Mouse (Mus musculus) cerebellum, postnatal 14 days (tissue): ENCODE results near the gene Rnf145.

ENCODE experiments used
- DNase-seq, 2 experiments: peaks; one replicate each; pipeline ENCODE4 v3.0.0; 2021; ENCODE audit warnings: mixed read lengths in 2 of 2

The Rnf145 gene

DNA sequence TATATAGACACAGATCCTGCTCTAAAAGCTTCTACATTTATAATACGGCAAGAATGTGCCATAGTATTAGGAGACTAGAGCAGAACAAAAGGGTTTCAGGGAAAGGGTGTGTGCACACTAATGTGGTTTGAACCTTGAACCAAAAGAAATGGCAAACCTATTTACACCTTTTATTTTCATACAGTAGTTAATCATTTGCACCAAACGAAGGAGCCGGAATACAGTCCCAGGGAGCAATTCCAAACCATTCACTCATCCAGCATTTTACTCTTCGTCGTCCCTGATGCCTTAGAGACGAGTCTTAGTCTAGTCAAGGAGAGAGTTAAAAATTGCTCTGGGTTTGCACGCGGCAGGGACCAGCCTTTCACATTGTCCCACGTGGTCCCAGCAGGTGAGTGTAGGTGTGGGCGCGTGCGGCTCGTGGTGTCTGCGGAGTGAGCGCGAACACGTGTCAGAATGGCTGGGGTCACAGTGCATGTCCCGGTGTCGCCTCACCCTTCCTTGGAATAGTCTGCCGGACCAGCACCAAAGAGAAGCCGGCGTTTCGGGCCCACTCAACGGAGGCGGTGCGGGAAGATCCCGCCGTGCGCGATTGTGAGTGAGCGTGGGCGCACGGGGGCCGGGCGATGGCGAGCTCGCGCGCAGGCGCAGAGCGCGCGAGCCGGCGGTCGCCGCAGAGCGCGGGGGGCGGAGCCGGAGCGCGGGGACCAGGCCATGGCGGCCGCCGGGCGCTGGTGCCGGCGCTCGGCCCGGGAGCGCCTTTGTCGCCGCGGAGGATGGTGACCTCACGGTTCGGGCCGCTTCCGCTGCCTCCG, at the start of gene Rnf145:
TSS of gene Rnf145 (plus strand) at position 684 of the 815 bp plus-strand sequence.
- DNase-seq, result peak; percentile 80 to 88

DNA sequence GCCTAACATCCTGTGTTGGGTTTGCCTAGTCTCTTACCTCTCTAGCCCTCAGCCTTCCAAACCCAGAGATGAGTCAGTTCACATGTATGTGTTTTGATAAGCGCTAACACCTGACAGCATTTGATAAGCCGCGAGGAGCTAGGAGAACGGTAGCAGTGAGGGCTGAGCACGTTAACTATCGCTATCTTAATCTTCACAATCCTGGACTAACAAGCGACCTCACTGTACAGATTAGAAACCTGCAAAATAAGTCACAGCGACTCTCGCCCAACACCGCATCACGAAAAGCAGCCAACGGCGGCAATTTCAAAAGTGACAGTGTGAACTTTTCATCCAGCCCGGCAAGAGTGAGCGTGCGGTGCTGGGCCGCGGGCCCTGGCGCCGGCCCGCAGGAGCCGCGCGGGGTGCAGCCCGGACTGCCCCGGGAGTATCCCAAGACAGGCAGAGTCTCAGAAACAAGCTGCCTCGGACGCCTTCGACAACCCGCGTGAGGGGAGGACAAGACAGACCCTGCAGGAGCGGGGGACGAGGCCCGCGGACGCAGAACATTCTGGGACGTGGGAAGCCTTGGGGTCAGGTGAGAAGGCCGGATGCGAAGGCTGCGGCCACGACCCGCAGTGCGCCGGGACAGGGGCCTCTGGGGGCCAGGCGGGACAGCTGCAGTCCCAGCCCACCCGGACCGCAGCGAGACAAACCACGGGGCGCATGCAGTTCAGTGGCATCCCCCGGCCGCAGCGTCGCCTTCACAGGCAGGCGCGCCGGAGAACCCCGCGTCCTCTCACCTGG, 48.9 kb upstream of the Rnf145 start:
- no peak for DNase-seq

DNA sequence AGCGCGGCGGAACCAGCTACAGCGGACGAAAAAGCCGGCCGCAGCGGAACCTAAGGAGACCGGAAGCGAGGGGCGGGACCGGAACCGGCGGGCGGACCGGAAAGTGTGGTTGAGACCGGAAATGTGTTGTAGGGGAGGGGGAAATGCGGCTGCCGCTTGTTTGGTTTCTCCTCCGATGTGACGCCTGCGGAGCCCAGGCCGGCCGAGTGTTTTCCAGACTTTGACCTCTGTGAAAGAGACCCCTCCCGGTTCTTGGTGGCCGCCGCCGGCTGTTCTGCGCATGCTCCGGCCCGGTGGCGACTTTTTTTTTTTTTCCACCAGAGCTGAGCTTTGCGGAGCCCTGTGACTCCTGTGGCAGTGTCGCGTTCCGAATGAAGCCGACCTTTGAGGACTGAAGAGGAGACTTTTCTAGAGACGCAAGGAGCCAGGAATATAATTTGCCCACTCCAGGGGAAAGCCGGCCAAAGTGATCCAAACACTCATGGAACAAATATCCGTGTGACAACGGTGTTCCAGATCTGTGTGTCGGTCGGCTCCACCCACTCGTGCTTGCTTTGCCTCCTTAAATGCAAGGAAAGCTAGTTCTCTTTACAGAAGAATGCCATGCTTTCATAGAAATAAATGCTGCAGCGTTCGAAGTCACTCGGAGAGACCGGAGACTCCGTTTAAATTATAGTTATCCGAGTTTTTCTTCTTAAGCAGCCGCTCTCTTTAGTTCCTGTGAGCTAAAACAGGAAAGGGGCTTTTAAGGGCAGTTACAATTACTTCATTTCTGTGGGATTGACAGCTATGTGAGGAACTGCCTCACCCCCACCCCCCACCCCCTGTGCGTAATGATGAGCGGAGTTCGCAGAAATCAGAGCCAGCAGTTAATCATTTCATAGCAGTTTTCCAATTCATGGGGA, 48.1 kb upstream of the Rnf145 start, which contains the start of gene Ublcp1:
TSS of gene Ublcp1 (minus strand) at position 67 of the 905 bp plus-strand sequence.
- peak; percentile 95 to 97 for DNase-seq

DNA sequence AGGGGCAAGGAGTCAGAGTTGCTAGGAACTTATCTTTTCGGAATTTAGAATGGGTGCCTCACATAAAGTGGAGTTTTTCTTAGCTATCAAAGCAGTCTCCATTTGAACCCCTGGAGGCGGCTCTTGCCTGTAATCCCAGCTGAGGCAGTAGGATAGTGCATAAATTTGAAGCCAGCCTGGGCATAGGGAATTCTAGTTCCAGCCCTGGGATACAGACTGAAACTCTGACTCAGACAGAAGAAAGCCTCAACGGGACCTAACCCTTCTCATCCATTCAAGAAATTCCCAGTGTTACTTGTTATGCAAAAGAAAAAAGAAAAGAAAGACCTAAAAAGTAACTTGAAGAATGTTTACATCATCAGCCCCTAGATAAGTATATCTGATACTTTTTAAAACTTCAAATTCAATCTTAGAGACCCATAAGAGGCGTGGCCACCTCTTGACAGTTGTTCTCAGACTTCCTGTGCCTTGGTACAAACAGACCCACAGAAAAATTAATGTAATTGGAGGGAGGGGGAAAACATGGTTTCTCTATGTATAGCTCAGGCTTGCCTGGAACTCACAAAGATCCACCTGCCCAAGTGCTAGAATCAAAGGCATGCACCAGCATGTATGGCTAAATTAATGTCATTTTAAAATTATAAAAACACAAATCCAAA, 47.3 kb upstream of the Rnf145 start:
- peak; percentile 6 to 20 for DNase-seq

DNA sequence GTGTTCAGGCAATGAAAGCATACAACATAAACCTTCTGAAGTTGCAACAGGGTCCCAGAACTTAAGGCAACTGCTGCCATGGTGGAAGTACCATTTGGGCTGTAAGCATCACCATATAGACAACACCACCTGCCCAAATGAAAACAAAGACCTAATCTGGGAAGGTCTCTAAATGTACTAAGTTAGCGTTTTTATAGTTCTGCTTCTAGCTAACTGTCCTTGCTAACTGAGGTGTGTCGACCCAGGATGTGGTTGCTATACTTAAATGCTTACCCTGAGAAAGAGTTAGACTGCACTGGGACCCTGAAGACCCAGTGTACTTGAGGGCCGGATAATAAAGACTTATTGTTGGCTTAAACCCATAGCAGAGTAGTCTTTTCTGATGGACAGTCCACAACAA, 43.3 kb upstream of the Rnf145 start:
- no peak for DNase-seq

DNA sequence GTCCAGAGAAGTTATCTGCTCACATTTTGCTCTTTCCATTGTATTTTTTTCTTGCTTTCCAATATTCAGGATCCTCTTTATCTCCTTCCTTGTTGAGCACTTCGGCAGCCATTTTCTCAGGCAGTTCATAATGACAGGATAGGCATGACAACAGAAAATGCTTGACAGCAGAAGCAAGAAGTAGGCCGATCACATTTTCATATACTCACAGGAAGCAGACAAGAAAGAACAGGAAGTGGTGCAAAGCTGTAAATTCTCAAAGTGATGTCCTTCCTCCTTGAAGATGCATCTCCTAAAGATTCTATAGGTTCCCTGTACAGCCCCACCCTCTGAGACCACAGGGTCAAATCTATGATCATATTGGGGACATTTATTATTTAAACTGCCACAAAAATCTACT, 42.3 kb upstream of the Rnf145 start:
- DNase-seq, result no peak

DNA sequence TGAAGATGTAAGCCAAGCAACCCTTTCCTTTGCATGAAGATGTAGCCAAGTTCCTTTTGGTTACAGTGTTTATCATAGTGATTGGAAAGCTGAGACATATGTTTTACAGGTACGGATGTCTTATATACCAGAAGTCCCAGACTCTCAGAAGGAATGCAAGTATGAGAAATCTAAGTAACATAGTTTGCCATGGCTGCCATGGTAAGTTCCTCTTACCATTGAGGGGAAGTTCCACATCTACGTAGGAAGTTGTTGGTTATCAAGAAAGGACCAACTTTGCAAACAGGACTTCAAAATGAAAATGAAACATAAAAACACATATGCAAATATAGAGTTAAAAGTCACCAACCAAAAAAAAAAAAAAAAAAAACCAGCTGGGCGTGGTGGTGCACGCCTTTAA, 40.4 kb upstream of the Rnf145 start:
- no peak for DNase-seq

DNA sequence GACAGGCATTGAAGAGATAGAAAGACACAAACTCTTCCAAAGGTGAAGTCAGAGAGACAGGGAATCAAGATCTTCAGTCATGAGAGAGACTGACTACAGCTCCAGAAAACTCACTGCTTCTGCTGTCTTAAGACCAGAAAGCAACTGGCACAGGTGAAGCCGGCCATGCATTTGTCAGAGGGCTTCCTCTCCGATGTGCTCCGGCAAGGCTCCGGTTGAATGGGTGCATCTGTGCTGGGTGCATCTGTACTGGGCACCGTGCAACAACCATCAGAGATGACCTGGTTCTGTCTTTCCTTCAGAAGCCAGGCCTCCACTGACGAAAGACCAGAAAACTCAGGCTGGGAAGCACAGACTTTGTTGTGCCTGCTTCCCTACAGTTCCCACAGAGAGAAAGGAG, 38.5 kb upstream of the Rnf145 start:
- DNase-seq, result no peak

DNA sequence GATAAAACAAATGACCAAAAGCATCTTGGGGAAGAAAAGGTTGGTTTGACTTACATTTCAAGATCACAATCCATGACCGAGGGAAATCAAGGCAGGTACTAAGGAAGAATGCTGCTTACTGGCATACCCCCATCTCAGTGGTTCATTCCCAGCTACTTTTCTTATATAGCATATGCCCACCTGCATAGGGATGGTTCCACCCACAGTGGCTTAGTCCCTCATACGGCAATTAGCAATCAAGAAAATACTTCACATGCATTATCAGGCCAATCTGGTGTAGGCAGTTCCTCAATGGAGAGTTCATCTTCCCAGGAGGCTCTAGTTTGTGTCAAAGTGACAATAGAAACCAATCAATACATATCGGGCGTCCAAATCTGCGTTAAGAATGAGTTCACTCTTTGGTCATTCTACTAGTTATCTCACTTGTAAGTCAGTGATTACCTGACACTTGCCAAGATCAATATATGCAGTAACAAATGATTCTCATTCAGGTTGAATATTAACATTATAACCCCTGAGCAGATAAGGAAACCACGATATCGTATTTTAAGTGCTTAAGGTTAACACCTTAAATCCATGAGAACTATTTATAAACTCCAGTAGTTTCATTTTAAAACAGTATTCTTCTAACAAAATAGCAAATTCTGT, 33.6 kb upstream of the Rnf145 start:
- no peak for DNase-seq

DNA sequence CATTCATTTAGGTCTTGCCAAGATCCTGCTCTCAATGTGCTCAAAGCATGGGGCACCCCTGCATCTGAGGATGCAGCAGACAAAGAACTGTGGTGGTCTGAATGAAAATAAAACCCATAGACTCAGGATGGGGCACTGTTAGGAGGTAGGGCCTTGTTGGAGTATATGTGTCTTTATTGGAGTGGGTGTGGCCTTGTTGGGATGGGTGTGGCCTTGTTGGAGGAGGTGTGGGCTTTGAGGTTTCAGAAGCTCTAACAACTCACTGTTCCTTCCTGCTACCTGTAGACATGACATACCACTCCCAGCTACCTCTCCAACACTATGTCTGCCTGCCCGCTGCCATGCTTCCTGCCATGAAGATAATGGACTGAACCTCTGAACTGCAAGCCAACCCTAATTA, 29.6 kb upstream of the Rnf145 start:
- DNase-seq, result no peak

DNA sequence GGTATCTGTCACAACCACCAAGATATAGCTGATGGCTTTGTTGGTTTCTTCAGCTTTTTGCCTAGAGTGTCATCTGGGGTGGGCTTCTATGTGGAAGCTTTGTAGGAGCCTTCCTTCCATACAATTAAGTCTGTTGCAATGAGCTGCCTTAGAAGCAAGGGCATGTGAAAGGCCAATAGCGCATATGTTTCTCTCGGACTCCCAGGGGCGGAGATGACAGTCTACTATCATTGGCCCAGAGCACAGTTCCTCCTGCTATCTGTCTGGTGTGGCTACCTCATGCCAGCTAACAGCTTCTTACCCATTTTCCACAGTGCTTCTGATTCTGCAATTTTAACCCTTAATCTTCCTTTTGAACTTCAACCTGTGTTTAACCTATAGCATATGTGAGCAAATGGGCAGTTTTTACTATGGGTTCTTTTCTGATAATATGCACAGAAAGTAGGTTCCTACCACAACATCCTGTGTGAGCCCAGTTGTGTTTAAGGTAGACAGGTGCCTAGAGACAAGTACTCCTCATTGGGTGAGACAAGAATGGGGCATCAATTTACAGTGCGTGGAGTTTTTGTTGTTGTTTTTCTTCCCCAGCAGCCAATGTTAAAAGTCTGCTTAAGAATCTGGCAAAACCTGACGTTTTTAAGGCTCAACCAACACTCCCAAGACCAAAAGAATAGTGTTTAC, 24.0 kb upstream of the Rnf145 start:
- no peak for DNase-seq

DNA sequence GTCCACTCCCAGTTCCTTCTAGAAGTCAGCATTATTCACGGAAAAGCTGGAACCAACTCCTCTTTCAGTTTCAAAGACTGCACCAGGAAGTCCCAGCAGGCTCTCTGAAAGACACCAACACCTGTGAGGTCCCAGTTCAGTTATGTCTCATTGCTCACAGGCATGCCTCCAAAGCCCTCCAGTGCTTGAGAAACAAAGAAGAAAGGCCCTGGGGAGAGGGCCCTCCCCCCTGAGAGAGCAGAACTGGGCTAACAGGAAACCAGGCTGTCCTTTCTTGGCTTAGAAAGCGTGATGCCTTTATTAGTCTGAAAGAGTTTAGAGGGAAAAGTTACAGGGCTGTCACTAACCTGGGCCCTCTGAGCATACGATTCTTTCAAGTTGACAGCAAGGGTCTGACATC, 22.5 kb upstream of the Rnf145 start:
- no peak for DNase-seq

DNA sequence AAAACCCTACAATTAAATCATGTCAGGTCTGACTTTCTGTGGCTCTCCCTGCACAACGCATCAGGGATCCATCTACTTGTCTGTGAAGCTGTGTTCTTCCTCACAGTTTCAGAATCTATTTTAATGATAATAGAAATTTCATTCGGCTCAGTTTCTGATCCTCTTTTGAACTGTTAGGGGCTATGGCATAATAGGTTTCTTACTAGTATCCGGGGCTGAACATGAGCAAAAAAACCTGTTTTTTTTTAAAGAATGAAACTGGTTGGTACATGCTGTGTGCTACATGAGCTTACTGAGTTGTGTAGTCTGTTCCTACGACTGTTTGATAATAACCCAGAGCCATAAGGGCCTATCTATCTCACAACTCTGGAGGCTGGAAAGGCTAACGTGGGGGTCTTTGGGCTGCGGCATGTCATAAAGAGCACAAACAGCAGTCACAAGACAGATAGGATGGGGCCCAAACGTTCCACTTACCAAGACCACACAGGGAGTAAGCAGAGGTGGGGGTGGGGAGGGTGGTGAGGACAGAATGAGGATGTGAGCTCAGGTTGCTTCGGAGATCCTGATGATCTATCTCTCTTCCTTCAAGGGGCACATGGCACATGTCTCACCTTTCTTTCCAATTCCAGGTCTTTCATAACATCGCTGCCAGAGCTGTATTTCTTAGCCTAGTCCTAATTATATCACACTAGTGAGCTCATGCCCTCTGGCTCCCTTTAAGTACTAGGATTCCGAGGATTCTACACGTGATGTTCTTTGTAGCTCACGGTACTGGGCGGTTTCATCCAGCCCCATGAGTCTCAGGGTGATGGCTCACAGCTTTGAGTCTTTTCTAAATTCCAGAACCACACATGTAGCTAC, 20.1 kb upstream of the Rnf145 start:
- no peak for DNase-seq

DNA sequence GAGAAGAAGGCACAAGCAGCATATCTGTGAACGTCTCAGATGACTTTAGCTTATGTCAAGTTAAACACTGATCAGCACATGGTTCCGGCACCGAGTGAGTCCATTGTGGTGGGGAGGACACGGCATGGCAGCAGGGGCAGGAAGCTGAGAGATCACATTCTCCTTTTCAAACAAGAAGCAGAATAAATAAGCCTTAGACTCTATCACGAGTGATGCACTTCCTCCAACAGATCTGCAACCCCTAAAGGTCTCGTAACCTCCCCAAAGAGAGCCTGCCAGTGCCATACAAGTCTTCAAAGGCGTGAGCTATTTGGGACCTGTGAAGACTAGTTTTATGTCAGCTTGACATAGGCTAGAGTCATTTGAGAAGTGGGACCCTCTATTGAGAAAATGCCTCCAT, 17.8 kb upstream of the Rnf145 start:
- no peak for DNase-seq

DNA sequence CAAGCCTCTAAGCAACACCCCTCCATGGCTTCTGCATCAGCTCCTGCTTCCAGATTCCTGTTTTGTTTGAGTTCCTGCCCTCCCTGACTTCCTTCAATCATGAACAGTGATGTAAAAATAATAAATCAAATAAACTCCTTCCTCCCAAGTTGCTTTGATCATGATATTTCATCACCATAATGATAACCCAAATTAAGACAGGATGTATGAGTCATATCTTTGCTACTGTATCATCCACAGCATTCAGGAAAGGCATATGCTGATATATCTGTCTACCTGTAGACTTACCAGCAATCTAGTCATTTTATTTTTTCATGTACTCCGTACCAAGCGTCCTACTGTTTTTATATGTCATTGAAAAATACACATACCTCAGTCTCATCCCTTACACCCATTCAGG, 17.3 kb upstream of the Rnf145 start:
- DNase-seq, result no peak

DNA sequence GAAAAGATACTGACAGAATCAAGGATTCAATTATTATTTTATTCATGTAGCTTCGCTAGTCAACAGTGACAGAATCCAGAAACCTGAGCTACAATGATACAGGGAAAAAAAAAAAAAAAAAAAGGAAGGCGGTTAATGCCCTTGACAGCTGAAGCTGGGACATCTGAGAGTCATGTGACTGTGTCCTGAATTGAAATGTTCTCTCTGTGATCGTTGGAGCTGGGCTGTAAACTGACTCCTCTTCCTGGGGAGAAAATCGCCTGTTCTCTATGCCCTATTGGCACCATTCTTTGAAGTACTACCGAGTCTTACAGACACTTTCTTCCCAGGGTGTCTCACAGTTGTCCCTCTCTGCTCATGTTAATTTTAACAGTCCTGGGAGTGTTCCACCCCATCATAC, 15.8 kb upstream of the Rnf145 start:
- no peak for DNase-seq

DNA sequence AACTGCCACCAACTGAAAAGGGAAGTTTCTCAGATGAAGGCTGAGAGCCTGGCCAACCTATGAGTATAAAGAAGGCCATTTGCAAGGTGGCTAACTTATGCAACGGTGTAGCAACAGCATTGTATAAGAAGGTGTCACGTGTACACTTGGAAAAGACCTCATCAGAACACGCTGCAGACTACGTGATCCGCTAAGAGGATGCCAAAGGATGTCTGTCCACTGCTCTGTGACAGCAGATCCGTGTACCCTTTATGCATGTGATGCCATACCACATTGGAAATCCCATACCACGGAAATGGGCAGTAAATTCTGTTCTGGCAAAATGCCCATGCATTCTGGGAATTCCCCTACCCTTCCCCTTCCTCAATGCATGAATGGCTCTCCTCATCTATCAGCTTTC, 14.6 kb upstream of the Rnf145 start:
- no peak for DNase-seq

DNA sequence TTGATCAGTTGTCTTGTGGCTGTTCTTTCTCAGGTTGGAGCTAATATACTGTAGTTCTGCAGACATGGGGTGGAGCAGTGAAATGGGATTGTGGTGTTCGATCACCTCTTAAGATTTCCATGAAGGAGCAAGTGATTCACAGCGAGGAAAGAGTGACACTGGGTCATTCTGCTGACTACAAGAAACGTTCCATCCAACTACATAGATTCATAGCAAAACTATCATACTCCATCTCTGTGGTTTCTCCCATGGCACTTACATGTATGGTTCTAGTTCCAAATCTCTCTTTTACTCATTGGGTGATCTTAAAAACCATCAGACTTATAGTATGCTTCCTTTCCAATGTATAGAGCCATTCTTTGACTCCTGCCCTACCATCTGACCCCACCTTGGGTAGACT, 14.0 kb upstream of the Rnf145 start:
- no peak for DNase-seq

DNA sequence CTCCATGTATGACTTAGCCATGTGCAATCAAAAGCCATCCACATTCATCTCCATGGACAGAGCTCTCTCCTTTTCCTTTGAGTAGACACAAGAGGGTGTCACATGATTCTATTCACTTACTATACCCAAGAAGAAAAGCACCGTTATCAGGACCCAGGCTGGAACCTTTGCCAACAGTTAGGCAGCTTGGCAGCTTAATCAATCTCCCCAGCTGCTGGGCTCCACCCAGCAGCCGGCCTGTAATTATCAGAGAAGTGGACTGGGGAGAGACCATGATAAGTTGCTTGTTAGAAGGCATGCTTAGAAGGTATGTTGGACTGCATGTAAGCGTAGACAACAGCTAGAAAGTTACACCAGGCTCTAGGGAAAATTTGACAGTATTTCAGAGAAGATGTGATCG, 9.9 kb upstream of the Rnf145 start:
- no peak for DNase-seq

DNA sequence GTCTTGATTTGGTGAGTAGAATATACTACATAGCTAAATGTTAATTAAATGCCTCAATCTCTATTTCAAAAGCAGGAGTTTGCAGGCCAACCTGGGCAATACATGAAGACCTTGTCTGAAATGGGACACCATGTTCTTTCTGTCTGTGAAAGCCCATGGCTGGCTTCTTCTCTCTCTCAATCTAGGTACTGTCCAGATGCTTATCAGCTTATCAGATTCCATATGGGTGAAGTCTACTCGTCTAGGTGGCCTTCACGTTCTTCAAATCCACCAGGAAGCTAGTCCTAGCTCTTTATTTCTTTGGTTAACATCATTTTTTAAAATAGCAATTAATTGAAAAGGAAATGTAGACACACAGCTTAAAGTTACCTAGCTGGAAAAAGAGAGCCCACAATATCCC, 8.9 kb upstream of the Rnf145 start:
- DNase-seq, result no peak
